In the genomic region with DNA sequence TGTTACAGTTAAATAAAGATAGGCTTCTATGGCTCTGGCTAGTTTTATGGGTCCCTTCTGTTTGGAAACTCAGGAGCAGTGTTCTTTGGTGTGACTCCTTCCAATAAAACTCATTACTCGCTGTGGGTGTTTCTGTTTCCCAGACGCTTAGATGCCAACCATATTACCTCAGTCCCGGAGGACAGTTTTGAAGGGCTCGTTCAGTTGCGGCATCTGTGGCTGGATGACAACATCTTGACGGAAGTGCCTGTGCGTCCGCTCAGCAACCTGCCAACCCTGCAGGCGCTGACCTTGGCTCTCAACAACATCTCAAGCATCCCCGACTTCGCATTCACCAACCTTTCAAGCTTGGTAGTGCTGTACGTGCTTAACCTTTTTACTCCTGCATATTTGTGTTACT, we compare ENCODE assay signal across 14 mouse cellular contexts. TPM values are rescaled to one million over a fixed set of nuclear protein-coding genes. Genes with fewer than 3 reads are reported as not detected.
DNase-seq lines count a peak whose midpoint lies in the region; ATAC-seq and TF ChIP-seq lines count a peak whose summit lies in the region.
"Had no signal": no experiment of that assay in that cellular context is flagged by ENCODE, and none has a peak within 500 bp of the region (broad histone marks: within the 10 kb centered on the region; RNA-seq: fewer than 3 reads in every experiment).

No protein-coding gene starts in this region.

- peaks cover 9% of the 10 kb centered on the region for H3K36me3 ChIP-seq in kidney, adult 2 months (ENCODE audit: control insufficient read depth, insufficient read depth, low read length)
- H3K36me3 ChIP-seq in heart, embryonic 12.5 days, result peaks cover 7% of the 10 kb centered on the region
- H3K36me3 ChIP-seq in limb, embryonic 12.5 days, result peaks cover 17% of the 10 kb centered on the region
- H3K36me3 ChIP-seq in forebrain, embryonic 16.5 days (ENCODE audit: control insufficient read depth, insufficient read depth), result no peaks in the 10 kb centered on the region
- H3K36me3 ChIP-seq in forebrain, embryonic 12.5 days (replicated peaks), result no peaks in the 10 kb centered on the region

- peaks cover 8% of the 10 kb centered on the region; the same call in 1 of the 2 replicates for H3K4me1 ChIP-seq in kidney, adult 2 months (ENCODE audit: control insufficient read depth, insufficient read depth, low read length)
- H3K4me1 ChIP-seq in heart, embryonic 12.5 days (replicated peaks), result peaks cover 21% of the 10 kb centered on the region
- H3K4me1 ChIP-seq in limb, embryonic 12.5 days (replicated peaks), result peaks cover 23% of the 10 kb centered on the region
- H3K4me1 ChIP-seq in forebrain, embryonic 16.5 days (replicated peaks; ENCODE audit: control insufficient read depth, insufficient read depth, low read length), result no peaks in the 10 kb centered on the region
- H3K4me1 ChIP-seq in forebrain, embryonic 12.5 days, result no peaks in the 10 kb centered on the region

- peak overlapping the region; percentile 35; the same call in 1 of the 2 replicates for H3K4me2 ChIP-seq in heart, embryonic 12.5 days
- peak overlapping the region; percentile 25; the same call in 1 of the 2 replicates for H3K4me2 ChIP-seq in limb, embryonic 12.5 days
- no peak overlapping the region for H3K4me2 ChIP-seq in forebrain, embryonic 16.5 days (ENCODE audit: low read length)
- no peak overlapping the region for H3K4me2 ChIP-seq in forebrain, embryonic 12.5 days
- H3K4me2 ChIP-seq: liver, embryonic 13.5 days had no signal

- no peak overlapping the region for H3K4me3 ChIP-seq in kidney, adult 2 months (ENCODE audit: insufficient read depth, low read depth, low read length)
- H3K4me3 ChIP-seq in heart, embryonic 12.5 days, result no peak overlapping the region
- no peak overlapping the region for H3K4me3 ChIP-seq in limb, embryonic 12.5 days (replicated peaks)
- no peak overlapping the region for H3K4me3 ChIP-seq in forebrain, embryonic 16.5 days (replicated peaks; ENCODE audit: low read length)
- H3K4me3 ChIP-seq in forebrain, embryonic 12.5 days (replicated peaks), result no peak overlapping the region
- H3K4me3 ChIP-seq: liver, embryonic 13.5 days; megakaryocyte, embryonic 14.5 days had no signal

- H3K9ac ChIP-seq in heart, embryonic 12.5 days, result no peak overlapping the region
- H3K9ac ChIP-seq in limb, embryonic 12.5 days (replicated peaks), result no peak overlapping the region
- no peak overlapping the region for H3K9ac ChIP-seq in forebrain, embryonic 16.5 days (replicated peaks; ENCODE audit: low read depth, low read length)
- no peak overlapping the region for H3K9ac ChIP-seq in forebrain, embryonic 12.5 days
- H3K9ac ChIP-seq: liver, embryonic 13.5 days had no signal

- peak overlapping the region; percentile 4; the same call in 1 of the 2 replicates for H3K27ac ChIP-seq in kidney, adult 2 months (ENCODE audit: insufficient read depth, low read depth, low read length)
- H3K27ac ChIP-seq in heart, embryonic 12.5 days (ENCODE audit: poor library complexity, severe bottlenecking), result peak overlapping the region; percentile 47; the same call in 1 of the 2 replicates
- 0 out of 2 replicates have a peak overlapping the region, but pooled peaks have one; percentile 13 for H3K27ac ChIP-seq in limb, embryonic 12.5 days
- no peak overlapping the region for H3K27ac ChIP-seq in forebrain, embryonic 16.5 days (ENCODE audit: low read length)
- H3K27ac ChIP-seq in forebrain, embryonic 12.5 days, result no peak overlapping the region
- H3K27ac ChIP-seq: liver, embryonic 13.5 days had no signal

- peak; percentile 43 for DNase-seq in kidney, adult 2 months
- DNase-seq in kidney, adult 8-10 months, result no peak
- peak; percentile 55 for DNase-seq in adrenal gland, postnatal 25 days
- no peak for DNase-seq in thymus, postnatal 14 days
- DNase-seq: kidney, adult 18-20 months; liver, embryonic 13.5 days; retina, postnatal 1 day; thymus, postnatal 36 days had no signal

- TF ChIP-seq POLR2A in kidney, adult 2 months (IDR thresholded peaks at IDR 0.05; ENCODE audit: low read depth, low read length), result no peak

- no peak for ATAC-seq in heart, embryonic 12.5 days (ENCODE audit: insufficient number of reproducible peaks, low FRiP score)
- no peak for ATAC-seq in limb, embryonic 12.5 days (ENCODE audit: insufficient number of reproducible peaks, insufficient read depth, low FRiP score, low TSS enrichment, low read depth)
- ATAC-seq in forebrain, embryonic 16.5 days, result no peak
- ATAC-seq in forebrain, embryonic 12.5 days (ENCODE audit: low FRiP score), result no peak

- H3K9me3 ChIP-seq in heart, embryonic 12.5 days (replicated peaks), result no peaks in the 10 kb centered on the region
- H3K9me3 ChIP-seq in limb, embryonic 12.5 days, result no peaks in the 10 kb centered on the region
- no peaks in the 10 kb centered on the region for H3K9me3 ChIP-seq in forebrain, embryonic 16.5 days (ENCODE audit: control insufficient read depth, low read length)
- no peaks in the 10 kb centered on the region for H3K9me3 ChIP-seq in forebrain, embryonic 12.5 days
- H3K9me3 ChIP-seq: liver, embryonic 13.5 days; megakaryocyte, embryonic 14.5 days had no signal

- no peak for TF ChIP-seq CTCF in kidney, adult 2 months (conservative IDR thresholded peaks at IDR 0.05; ENCODE audit: insufficient read depth, insufficient read length, low read depth, low read length)

- WGBS in kidney, adult 2 months, result 38% methylated on average over 12 of the region's 12 CpGs
- WGBS in heart, embryonic 12.5 days, result 31% methylated on average over 12 of the region's 12 CpGs
- WGBS in limb, embryonic 12.5 days, result 25% methylated on average over 12 of the region's 12 CpGs
- WGBS in forebrain, embryonic 16.5 days, result 72% methylated on average over 12 of the region's 12 CpGs
- WGBS in forebrain, embryonic 12.5 days, result 77% methylated on average over 12 of the region's 12 CpGs

- H3K27me3 ChIP-seq in kidney, adult 2 months (replicated peaks; ENCODE audit: control insufficient read depth, insufficient read depth, low read length), result no peaks in the 10 kb centered on the region
- no peaks in the 10 kb centered on the region for H3K27me3 ChIP-seq in heart, embryonic 12.5 days (replicated peaks)
- no peaks in the 10 kb centered on the region for H3K27me3 ChIP-seq in limb, embryonic 12.5 days
- H3K27me3 ChIP-seq in forebrain, embryonic 16.5 days (replicated peaks; ENCODE audit: control insufficient read depth, insufficient read depth, low read length), result peaks cover 10% of the 10 kb centered on the region
- peaks cover 19% of the 10 kb centered on the region for H3K27me3 ChIP-seq in forebrain, embryonic 12.5 days
- H3K27me3 ChIP-seq: CH12.LX; liver, embryonic 13.5 days; megakaryocyte, embryonic 14.5 days had no signal

RNA-seq across cellular contexts. Expression of a gene that starts 21.2 kb away (rescaled TPM):
- 4.2 and 4.6 TPM in 2 replicates for polyA plus RNA-seq in kidney, adult 2 months (2012; rRNA removed)
- 11.4 and 14.0 TPM in 2 replicates for total RNA-seq in adrenal gland, postnatal 25 days (2021)
- polyA plus RNA-seq in heart, embryonic 12.5 days (2016; fragmentation: Nextera tagmentation; extraction: Ambion mirVana), result 28.7 and 32.3 TPM in 2 replicates
- 61.0 and 61.4 TPM in 2 replicates for polyA plus RNA-seq in limb, embryonic 12.5 days (2016; fragmentation: Nextera tagmentation; extraction: Ambion mirVana)
- 31.2 and 33.5 TPM in 2 replicates for polyA plus RNA-seq in forebrain, embryonic 16.5 days (2015; fragmentation: Nextera tagmentation; extraction: Ambion mirVana)
- polyA plus RNA-seq in forebrain, embryonic 12.5 days (2016; fragmentation: Nextera tagmentation; extraction: Ambion mirVana), result 66.8 and 68.5 TPM in 2 replicates

Comparison
In these comparisons a context has a peak if more than half of its experiments do, and no peak if none do; other contexts are left out.
1. DNase-seq: peak in kidney, adult 2 months (single experiment) and adrenal gland, postnatal 25 days (single experiment); none in kidney, adult 8-10 months (0 of 2) and thymus, postnatal 14 days (single experiment).
2. H3K27ac ChIP-seq: peak in kidney, adult 2 months (single experiment), heart, embryonic 12.5 days (single experiment) and limb, embryonic 12.5 days (single experiment); none in forebrain, embryonic 16.5 days (single experiment) and forebrain, embryonic 12.5 days (single experiment).
3. H3K4me2 ChIP-seq: peak in heart, embryonic 12.5 days (single experiment) and limb, embryonic 12.5 days (single experiment); none in forebrain, embryonic 16.5 days (single experiment) and forebrain, embryonic 12.5 days (single experiment).